Mouse (Mus musculus): ENCODE data around the gene Ahsa1. TPM values are rescaled to one million over a fixed set of nuclear protein-coding genes. Genes with fewer than 3 reads are reported as not detected.
"Not testable (repeated sequence)": the region's sequence is repeated elsewhere in the genome, so short reads cannot be mapped to it uniquely, and the experiment has no call there.

The Ahsa1 gene
- polyA plus RNA-seq (2015; fragmentation: Nextera tagmentation; extraction: Ambion mirVana), result 193 and 211 TPM in 2 replicates

DNA sequence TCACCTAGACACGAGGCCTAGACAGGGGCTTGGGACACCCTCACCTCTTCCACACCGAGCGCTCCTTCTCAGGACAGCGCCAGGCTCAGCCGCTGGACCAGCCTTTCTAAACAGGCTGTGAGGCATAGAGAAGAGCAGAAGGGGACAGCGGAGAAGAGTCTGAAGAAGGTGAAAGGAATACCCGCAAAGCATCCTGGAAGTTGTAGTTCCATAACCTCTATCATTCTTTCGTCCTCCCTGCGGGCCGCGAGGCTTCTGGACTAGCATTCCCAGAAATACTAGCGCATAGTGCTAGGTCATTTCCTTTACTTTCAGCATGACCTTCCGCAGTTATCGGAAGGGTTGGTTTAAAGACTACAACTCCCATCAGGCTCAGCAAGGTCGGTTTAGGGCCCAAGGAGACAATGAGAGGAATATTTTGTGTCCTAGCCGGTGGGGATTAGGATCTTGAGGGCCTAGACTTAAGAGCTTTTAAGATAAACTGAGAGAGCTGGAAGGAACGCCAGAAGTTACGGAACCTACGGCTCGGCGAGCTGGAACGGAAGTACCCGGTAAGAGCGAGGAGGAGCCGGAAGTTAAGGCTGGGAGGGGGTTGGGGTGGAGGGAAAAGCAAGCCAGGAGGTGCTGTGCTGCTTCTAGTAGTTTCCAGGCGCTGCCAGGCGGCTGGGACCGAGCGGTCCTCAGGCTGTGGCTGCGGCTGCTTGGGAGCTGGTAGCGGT, at the start of gene Ahsa1, which contains the start of gene Vipas39:
Gene Ahsa1, plus strand, starts transcription at position 372 of the 719 bp plus-strand sequence.
Gene Vipas39, minus strand, starts transcription at position 149 of the 719 bp plus-strand sequence.
- peak; percentile 96 for DNase-seq (ENCODE audit: low spot score)

DNA sequence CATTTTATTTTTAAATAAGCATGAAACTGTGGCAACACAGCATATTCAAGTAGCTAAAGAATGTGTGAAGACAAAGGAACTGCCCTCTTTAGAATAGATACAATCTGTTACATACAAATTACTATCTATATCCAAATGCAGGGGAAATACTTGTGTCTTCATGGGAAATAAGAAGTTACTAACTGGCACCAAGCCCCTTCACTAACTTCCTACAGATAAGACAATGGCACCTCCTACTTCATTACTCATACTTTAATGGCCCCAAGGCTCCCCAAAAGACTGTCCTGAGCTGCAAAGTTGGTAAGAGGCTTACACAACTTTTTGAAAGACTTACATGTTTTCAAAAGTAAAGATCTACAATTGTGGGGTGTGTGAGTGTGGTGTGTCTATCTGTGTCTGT, 48.7 kb upstream of the Ahsa1 start:
- no peak for DNase-seq (ENCODE audit: low spot score)

DNA sequence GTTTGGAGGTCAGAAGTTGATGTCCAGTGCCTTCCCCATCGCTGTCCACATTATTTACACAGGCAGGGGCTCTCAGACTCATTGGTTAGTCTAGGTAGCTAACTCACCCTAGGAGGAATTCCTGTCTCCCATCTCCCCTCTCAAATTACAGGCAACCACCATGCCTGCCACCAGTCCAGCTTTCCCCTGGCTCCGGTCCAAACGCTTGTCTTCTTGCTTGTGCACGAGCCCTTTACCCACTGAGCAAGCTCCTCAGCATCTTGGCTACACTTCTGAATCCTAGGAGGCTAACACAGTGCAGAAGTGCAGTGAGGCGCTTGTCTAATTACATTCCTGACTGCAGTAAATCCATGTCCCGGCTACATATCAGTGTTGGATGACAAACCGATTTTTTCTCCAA, 46.9 kb upstream of the Ahsa1 start:
- DNase-seq (ENCODE audit: low spot score), result no peak

DNA sequence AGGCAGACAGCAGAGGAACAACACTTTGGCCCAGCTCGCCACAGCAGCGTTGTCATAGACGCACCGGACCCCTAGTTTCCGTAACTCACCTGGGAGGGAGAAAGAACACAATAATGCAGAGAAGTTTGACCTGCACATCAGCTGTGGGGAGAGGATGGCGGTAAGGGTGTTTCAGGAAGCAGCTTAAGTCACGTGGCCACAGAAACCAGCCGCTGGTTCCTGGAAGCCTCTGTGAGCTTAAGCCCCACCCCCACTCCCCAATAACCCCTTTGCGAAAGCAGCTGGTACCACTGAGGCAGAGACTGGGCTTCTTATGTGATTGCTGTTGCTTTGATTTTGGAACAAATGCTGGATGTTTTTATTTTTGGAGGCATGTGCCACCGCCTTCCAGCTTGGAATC, 41.3 kb upstream of the Ahsa1 start:
- peak; percentile 37 for DNase-seq (ENCODE audit: low spot score)

DNA sequence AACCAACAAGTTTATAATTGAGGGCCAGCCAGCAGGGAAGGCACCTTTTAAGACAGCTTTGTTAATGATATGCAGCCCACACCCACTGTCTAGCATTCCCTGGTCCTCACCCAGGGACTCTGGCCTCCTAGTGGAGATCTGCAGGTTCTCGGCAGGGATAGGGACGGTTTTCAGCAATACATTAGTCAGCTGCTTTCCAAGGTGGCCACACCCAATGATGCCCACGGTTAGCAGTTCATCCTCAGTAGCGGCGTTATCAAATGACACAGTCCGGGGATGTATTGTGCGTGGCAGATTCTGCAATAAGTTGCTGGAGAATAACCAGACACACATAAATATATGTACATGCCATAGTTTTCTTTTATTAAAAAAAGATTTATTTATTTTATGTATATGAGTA, 39.5 kb upstream of the Ahsa1 start:
- DNase-seq (ENCODE audit: low spot score), result no peak

DNA sequence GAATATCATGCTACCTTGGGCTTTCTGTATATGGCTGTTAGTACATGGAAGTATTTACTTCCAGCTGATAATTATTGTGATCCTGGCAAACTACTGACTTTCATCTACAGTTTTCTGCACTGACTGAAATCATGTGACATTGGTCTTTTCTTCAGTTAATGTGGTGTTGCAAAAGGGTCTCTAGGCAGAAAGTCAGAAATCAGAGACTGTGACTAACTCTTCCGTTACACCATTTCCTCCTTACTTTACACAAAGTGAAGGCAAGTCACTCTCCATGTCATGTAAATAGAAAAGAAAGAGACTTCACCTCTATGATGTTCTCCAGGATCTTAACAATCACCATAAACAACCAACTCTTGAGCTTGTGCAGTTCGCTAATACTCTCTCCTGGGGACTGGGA, 36.6 kb upstream of the Ahsa1 start:
- DNase-seq (ENCODE audit: low spot score), result no peak

DNA sequence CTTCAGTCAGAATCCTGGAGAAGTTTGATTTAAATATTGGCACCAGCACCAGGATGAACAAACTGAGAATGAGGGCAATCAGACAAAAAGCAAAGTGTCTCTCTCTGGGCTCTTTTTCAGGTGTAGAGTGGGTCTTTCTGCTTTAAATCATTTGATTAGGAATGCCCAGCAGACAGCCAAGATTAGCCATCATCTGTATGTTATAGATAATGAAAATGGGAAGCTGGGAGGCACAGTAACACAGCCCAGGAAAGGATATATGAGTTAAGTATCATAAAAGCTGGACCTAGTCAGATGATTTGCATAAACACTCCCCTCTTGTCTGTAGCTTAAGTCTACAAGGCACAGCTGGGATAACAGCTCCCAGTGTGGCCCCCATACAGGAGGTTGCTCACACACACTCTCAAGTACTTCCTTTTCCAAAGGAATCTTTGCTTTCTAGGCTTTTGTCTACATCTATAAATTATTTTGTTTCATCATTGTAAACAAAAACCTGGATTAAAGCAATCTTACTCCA, 35.8 kb upstream of the Ahsa1 start:
- no peak for DNase-seq (ENCODE audit: low spot score)

DNA sequence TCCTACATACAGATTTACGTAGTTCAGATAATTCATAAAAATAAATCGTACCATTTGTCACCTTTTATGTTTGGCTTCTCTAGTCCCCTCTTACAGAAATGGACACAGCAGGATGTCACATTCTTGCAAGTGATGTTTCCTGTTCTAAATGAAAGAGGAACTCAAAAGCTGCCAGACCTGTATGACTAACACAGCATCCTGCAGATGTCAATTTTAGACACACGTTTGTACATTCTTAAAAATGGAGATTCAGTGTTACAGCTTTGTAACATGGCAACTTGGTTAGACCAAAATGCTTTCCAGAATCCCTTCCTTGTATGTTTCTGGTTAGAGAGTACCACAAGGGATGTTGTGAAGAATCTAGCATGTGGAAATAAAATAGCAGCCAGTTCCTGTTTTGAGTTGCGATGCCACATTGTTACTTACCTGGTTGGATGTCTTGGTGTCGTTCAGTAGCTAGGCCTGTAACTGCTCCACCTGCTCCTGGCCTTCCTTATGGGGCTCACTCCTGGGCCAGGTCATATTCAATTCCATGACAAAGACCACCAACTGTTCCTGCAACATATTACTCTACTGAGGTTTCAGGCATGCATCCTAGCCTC, 29.3 kb upstream of the Ahsa1 start:
- DNase-seq (ENCODE audit: low spot score), result no peak

DNA sequence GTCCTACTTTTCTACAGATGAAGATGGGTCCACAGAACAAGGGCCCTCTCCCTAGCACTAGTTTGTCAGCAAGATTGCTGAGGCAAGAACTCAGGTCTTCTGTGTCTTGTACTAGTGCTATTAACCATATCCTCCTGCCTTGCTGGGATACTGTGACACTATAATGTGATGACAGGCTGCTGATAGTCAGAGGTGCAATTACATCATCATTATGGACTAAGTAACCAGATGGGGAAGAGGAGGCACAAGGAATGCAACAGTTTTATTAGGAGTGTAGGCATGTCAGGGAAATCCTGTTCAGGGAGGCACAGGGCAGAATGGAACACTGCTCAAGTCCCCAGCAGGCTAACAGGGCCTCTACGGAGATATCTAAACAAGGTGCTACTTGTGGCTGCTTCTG, 27.6 kb upstream of the Ahsa1 start, which contains the start of gene Noxred1:
Gene Noxred1, minus strand, starts transcription at position 101 of the 400 bp plus-strand sequence.
- DNase-seq (ENCODE audit: low spot score), result no peak

DNA sequence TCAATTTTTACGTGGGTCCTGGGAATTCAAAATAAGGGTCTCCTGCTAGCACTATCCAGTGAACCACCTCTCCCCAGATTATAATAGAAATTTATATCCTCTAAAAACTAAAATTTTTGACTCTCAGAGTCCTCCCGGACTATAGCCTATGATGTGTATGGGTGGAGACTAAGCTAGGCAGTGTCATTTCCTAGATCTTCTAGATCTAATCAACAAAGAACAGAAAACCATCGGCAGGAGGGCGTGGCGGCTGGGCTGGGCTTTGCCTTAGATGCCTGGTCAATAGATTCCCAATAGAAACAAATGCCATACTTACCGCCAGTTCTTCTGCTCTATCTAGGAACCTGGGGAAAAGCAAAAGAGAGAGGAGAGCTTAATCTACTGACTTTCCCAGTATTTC, 16.1 kb upstream of the Ahsa1 start:
- DNase-seq (ENCODE audit: low spot score), result no peak

DNA sequence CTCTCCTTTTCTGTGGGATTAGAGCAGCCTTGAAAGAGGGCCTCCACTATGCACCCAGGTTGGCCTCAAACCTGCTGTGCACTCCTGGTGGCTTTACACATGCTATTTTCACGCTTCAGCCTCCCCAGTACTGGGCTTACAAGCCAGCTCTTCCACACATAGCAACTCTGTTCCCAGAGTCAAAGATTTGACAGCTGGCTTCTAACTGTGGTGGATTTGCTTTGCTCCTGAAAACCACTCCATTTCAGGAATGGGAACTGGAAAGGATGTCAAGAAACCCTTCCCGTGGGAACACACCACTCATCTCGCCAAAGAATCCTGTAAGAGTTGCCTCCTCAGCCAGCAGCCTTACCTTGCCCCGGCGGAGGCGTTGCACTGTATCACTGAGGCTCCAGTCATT, 12.4 kb upstream of the Ahsa1 start:
- no peak for DNase-seq (ENCODE audit: low spot score)

DNA sequence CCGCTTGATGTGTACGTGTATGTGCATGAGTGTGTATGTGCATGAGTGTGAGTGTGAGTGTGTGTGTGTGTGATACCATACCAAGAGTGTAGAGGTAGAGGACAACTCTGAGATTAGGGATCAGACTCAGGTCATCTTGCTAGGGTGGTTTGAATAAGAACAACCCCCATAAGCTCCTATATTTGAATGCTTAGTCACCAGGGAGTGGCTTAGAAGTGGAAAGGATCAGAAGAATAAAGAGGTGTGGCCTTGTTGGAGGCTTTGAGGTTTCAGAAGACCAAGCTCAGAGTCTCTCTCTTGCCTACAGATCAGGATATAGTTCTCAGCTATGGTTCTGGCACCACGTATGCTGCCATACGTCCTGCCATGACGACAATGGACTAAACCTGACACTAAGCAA, 9.7 kb upstream of the Ahsa1 start:
- DNase-seq (ENCODE audit: low spot score), result no peak

DNA sequence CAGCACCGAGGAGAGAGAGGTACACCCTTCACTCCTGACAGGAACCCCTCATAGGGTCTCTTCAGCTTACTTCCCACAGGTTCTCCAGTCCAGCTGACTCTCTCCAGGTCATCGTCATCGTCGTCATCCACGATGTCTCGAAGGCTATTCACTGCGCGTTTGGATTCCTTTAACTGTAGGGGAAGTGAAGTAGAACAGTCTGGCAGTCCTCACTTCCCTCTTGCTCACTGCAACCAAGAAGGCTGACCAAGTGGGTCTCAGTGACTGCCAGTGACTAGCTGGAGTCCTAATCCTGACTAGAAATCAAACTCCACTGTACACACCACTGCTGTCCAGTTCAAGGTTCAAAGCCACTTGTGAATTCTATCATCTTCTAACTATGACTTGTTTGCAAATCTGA, 5.7 kb upstream of the Ahsa1 start:
- DNase-seq (ENCODE audit: low spot score), result no peak

DNA sequence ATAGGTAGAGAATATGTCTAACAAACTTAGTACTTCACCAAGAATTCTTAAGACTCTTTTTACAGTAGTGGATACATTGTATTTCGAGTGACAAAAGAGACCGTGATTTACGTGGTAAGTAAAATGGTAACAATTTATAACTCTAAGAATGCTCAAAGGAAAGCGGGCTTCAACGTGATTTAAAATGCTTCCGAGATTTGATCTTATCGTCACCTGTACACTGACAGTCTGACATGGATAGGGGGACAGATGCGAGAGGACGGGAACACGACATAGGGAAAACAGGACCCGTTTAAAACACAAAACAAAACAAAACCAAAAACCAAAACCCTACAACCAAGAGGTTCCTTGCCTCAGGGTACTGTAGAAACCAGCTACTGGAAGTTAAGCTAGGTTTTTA, 835 bp upstream of the Ahsa1 start:
- no peak for DNase-seq (ENCODE audit: low spot score)

DNA sequence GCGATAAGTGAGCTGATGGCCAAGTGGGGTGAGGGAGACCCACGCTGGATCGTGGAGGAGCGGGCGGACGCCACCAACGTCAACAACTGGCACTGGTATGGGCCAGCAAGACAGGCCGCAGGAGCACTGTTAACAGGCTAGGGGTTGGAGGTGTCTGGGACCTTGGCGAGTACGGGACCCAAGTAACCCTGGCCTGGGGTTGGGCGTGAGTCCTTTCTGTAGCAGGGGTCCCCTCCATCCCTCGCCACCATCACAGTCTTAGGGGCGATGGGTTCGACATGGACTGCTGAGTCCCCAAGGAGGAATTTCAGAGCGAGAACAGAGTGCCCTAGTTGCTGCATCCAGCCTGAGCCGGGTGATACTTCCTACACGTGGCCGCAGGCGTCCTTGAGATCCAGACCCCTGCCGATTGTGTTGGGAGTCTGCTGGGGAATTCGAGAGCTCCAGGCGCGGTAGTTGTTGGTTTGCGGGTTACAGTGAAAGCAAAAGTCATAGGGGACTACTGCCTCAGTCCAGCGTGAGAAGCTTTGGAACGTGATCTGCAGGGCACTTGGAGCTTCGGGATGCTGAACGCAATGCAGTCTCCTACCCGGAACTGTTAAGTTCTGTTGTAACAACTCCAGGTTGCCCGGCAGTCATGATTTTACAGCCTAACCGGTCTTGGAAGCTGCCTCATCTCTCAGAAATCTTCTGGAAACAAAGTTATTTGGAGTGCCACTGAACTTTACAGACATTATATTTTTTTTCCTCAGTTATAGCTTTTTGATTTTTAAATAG, 736 bp downstream of the Ahsa1 start:
- no peak for DNase-seq (ENCODE audit: low spot score)

DNA sequence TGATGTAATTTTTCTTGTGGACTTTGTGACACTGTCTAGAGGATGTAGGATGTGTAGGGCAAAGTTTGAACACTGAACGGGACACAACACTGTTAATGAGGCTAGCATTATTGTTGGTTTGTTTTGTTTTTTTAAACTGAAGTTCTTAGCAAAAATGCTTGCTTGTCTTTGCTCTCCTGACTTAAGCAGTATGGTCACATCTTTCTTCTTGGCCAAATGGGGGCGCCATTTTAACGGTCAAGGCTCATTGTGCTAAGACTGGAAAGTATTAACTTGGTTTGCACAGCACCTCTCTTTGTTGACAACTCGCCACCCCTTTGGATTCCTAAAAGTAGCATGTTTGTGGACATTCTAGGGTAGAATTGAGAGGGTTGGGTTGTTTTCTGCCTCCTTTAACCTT, 1.4 kb downstream of the Ahsa1 start:
- DNase-seq (ENCODE audit: low spot score), result peak; percentile 22

DNA sequence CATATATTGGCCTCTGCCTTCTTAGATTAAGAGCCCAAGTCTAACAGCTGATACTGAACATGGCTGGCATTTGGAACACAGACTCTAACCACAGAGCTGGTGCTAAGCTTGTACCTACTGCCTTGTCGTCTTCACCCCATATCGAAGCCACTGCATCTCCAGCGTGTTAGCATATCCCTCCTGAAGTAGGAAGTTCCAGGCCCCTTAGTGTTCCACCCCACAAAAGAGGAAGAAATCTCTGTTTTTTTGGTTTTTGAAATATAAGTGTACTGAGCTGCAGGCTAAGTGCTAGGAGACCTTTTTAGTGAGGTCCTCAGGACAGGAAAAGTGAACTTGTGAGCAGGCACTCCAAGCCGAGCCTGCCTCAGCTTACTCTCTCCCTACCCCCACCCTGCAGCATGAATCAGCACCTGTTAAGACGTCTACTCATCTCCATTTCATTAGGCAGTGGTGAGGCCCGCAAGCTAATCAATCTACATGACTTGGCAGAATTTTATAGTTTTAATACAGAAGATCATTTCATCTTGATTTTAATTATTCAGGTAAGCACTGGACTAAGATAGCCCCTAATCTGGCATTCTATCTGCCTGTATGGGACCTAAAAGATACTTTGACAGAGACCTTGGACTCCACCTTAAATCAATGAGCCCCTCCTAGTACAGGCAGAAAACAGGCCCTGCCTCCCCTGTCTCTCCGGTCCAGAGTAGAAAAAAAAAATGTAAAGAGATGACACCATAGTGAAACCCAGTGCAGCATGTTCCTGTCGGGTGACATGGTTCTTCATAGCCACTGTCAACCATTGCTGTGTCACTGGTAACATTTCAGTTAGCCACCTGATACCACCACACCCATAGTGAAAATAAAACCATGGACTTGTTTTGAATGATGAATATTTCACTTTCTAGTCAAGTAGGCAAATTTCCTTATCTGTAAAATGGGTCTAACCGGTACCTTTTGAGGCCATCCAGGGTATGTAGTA, 8.9 kb downstream of the Ahsa1 start:
- DNase-seq (ENCODE audit: low spot score), result no peak

DNA sequence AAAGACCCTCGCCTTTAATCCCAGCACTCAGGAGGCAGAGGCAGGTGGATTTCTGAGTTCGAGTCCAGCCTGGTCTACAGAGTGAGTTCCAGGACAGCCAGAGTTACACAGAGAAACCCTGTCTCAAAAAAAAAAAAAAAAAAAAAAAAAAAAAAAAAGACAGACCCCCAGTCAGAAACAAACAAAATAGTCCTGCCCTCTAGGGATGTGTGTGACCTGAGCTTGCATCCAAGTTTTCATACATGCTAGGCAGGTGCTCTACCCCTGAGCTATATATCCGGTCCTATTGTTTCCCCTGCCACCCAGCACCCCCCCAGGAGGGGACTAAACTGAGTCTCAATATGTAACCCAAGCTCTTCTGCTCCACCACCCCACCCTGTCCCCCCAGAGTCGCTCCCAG, 11.0 kb downstream of the Ahsa1 start:
- not testable (repeated sequence) for DNase-seq (ENCODE audit: low spot score)

DNA sequence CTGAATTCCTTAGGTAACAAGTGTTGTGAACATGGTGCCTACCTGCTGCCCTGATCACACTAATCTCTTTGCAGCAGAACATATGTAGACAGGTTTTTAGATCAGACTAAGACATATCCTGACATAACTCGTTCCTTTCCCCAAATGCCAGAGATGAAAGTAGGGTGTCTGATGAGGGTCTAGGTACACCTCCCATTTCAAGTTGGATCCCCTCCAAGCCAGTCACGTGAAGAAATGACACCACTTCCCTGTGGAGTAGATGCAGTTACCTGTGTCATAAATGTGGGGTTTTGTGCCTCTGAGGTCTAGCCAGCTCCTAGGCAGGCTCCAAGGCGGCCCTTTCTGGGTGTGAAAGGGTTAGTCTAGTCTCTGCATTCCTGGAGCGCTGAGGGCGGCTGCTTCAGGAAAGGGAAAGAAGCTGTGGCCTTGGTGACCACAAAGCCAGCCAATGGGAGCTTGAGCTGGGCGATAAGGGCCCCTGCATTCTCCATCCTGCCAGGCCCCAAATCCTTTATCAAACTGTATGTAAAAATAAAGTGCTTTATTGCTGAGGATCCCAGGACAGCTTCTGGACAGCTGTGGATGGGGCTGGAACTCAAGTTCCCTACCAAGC, 11.9 kb downstream of the Ahsa1 start:
- no peak for DNase-seq (ENCODE audit: low spot score)

DNA sequence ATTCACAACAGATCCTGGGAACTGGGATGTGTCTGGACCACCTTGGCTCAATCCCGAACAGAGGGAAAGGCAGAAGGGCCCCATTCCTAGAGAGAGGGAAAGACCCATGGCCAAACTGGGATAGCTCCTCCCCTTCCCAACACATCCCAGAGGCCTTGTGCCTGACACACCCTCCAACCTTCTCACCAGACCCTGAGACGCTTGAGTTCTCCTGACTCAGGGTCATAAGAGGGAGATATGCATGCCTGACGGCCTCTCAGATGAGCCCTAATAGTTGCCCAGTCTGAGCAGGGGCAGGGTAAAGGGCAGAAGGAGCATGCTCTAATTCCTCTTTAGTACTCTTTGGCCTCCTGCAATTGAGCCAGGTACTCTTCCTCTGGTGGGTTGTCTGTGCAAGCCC, 13.1 kb downstream of the Ahsa1 start:
- DNase-seq (ENCODE audit: low spot score), result no peak

Measured in thymus, postnatal 0 days (tissue).